Mouse (Mus musculus) embryonic facial prominence, embryonic 14.5 days (tissue): ENCODE results near the gene Sox5. TPM values are rescaled to one million over a fixed set of nuclear protein-coding genes. Genes with fewer than 3 reads are reported as not detected.
A peak's percentile ranks its signal among the peaks of the same experiment; 100 is the strongest.

ENCODE experiments used
- ATAC-seq: fragments of 200-750 bp; cut with Nextera tagmentation; 2 replicates; pipeline ENCODE4 v1.8.0; 2017; ENCODE audit warnings: low read depth, moderate number of reproducible peaks, moderate TSS enrichment
- DNase-seq: peaks from one replicate; pipeline ENCODE4 v3.0.0-alpha.2; 2015; ENCODE audit warnings: low spot score
- H3K27ac ChIP-seq: fragments of 300-500 bp; sonication (generic); replicated peaks from 2 replicates; pipeline ENCODE4 v1.5.1; 2014; ENCODE audit warnings: low read depth, mild to moderate bottlenecking, low read length, moderate library complexity
- H3K27me3 ChIP-seq: fragments of 300-500 bp; sonication (generic); replicated peaks from 2 replicates; pipeline ENCODE4 v1.6.1; 2014; ENCODE audit warnings: low read length; ENCODE audit not compliant: control insufficient read depth, insufficient read depth
- H3K36me3 ChIP-seq: fragments of 300-500 bp; sonication (generic); 2 replicates; pipeline ENCODE4 v1.6.1; 2014; ENCODE audit warnings: low read length, mixed read lengths; ENCODE audit not compliant: control insufficient read depth, insufficient read depth
- H3K4me1 ChIP-seq: fragments of 300-500 bp; sonication (generic); 2 replicates; pipeline ENCODE4 v1.6.1; 2014; ENCODE audit warnings: antibody characterized with exemption, low read length; ENCODE audit not compliant: control insufficient read depth, insufficient read depth
- H3K4me2 ChIP-seq: fragments of 300-500 bp; sonication (generic); 2 replicates; pipeline ENCODE4 v1.6.1; 2014; ENCODE audit warnings: low read depth, mild to moderate bottlenecking, low read length, moderate library complexity, mixed read lengths
- H3K4me3 ChIP-seq: fragments of 300-500 bp; sonication (generic); 2 replicates; pipeline ENCODE4 v1.5.1; 2014; ENCODE audit warnings: low read depth, mild to moderate bottlenecking, low read length
- H3K9ac ChIP-seq: fragments of 300-500 bp; sonication (generic); 2 replicates; pipeline ENCODE4 v1.6.1; 2014; ENCODE audit warnings: low read depth, mild to moderate bottlenecking, low read length, moderate library complexity, mixed read lengths
- H3K9me3 ChIP-seq: fragments of 300-500 bp; sonication (generic); 2 replicates; pipeline ENCODE4 v1.6.1; 2016; ENCODE audit warnings: low read length; ENCODE audit not compliant: control insufficient read depth
- WGBS: fragments of 180-500 bp; shearing (Covaris S2); extraction: QIAGEN DNeasy Blood & Tissue Kit; methylation state at CpG from one replicate; pipeline ENCODE4 v1.1.7; 2014; 5-methylcytosine and 5-hydroxymethylcytosine counted together
- polyA plus RNA-seq: library from polyadenylated mRNA; unstranded; fragments of >200 nt; fragmentation: Nextera tagmentation; extraction: Ambion mirVana; gene quantifications from 2 replicates; pipeline ENCODE4 v1.2.1, GENCODE M21; 2014

The Sox5 gene
- polyA plus RNA-seq, 1 experiment from 2014 or later: 10.8 TPM

DNA sequence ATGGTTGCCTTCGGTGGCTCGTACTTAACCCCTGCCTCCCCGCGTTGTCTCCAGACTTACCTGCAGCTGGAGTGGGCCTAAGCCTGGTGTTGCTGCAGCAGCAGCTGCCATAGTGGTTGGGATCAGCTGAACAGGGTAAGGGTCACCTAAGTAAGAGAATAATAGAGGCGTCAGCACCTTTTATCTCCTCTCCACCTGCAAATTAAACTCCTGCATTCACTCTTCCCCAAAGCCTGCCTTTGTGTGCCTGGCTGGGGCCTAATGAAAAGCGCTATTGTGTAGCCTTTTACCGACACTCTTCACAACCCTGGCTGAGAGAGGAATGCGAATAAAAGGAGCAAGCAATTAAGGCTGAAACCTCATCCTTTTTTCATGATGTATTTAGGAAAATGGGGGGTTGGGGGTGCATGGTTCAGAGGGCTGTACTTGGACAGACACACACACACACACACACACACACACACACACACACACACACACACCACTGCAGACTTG is 840.4 kb downstream of the Sox5 start:
- no peak overlapping the region for H3K4me2 ChIP-seq
- no peaks in the 10 kb centered on the region for H3K9me3 ChIP-seq
- peak; percentile 83; the same call in 1 of the 2 replicates for ATAC-seq
- H3K36me3 ChIP-seq: no peaks in the 10 kb centered on the region
- no peak overlapping the region for H3K9ac ChIP-seq
- H3K27ac ChIP-seq: no peak overlapping the region
- WGBS: 25% methylated on average over 8 of the region's 8 CpGs
- H3K4me1 ChIP-seq: no peaks in the 10 kb centered on the region
- DNase-seq: peak; percentile 52
- no peaks in the 10 kb centered on the region for H3K27me3 ChIP-seq
- H3K4me3 ChIP-seq: no peak overlapping the region

DNA sequence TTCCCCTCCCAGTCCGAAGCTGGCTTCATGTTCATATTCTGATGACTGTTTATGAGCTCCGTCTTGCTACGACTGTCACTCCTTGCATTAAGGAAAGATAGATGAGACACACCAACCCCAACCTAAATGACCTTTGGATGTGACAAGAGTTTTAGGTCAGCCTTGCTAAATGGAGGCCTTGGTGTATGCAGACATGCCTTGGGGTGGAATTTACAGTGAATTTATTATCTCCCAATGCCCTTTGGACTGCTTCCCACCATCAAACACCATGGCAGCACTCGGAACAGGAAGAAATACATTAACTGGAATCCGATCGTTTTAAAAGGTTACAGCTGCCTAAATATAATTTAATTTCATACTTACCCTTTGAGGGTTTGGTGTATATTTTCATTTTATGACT is 858.6 kb downstream of the Sox5 start:
- ATAC-seq: no peak
- Histone ChIP-seq H3K27me3 (no peaks in the 10 kb centered on the region), H3K27ac (no peak overlapping the region), H3K36me3 (no peaks in the 10 kb centered on the region), H3K9me3 (no peaks in the 10 kb centered on the region), H3K4me3 (no peak overlapping the region), H3K4me2 (no peak overlapping the region), H3K4me1 (no peaks in the 10 kb centered on the region; the same call in 1 of the 2 replicates), H3K9ac (no peak overlapping the region)
- no peak for DNase-seq
- 60% methylated on average over 6 of the region's 6 CpGs for WGBS

DNA sequence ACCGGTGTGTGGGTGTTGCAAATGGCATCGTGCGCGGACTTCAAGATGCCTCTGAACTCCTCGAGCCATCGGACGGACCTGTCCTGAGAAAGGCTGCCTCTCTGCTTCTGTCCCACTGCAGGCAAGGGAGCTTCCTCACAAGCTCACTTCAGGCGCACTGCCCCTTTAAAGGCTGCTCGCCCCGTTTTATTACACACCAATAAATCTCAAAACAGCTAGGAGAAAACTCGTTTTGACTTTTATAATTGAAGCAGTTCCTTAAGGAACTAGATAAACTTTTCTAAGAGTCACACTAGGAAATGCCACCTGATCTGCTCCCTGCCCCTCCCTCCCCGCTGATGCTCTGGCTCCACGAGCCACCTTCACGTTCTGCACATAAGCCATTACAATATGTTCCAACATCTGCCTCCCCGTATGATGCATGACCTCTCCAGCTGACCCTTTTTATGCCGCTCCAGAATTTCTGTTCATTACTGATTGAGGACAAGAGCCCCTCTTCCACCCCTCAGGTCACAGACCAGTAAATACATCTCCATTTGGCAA is 863.3 kb downstream of the Sox5 start:
- 70% methylated on average over 16 of the region's 16 CpGs for WGBS
- DNase-seq: no peak
- no peaks in the 10 kb centered on the region for H3K27me3 ChIP-seq
- no peaks in the 10 kb centered on the region for H3K9me3 ChIP-seq
- H3K9ac ChIP-seq: no peak overlapping the region
- H3K4me2 ChIP-seq: no peak overlapping the region
- H3K27ac ChIP-seq: no peak overlapping the region
- H3K36me3 ChIP-seq: no peaks in the 10 kb centered on the region
- ATAC-seq: no peak
- H3K4me3 ChIP-seq: no peak overlapping the region
- no peaks in the 10 kb centered on the region for H3K4me1 ChIP-seq

DNA sequence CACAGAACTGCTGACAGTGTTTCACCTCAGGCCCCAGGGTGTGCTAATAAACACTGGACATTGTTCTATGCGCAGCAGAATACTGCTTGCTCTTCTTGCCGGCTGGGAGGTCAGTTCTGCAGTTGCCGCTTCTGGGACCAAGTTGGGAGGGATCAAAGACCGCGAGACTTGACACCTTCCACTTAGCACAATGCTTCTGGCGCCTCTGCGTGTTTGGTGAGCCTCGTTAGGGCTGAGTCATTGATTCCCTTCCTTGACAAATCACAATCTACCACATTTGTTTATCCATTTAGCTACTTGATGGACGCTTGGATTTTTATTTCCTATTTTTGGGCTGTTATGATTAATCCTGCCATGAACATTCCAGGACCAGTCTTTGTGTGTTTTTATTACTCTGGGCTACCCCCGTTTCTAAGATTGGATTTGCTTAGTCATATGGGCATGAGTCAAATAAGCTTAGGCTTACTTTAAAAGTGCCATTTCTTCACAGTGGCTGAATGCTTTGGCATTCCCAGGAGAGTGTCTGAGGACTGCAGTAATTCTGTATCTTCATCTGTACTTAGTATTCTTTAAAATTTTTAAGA is 865.5 kb downstream of the Sox5 start:
- ATAC-seq: no peak
- Histone ChIP-seq H3K36me3 (no peaks in the 10 kb centered on the region), H3K4me2 (no peak overlapping the region), H3K4me3 (no peak overlapping the region), H3K9me3 (no peaks in the 10 kb centered on the region), H3K4me1 (no peaks in the 10 kb centered on the region), H3K27ac (no peak overlapping the region), H3K27me3 (no peaks in the 10 kb centered on the region), H3K9ac (no peak overlapping the region)
- WGBS: 81% methylated on average over 10 of the region's 10 CpGs
- no peak for DNase-seq

DNA sequence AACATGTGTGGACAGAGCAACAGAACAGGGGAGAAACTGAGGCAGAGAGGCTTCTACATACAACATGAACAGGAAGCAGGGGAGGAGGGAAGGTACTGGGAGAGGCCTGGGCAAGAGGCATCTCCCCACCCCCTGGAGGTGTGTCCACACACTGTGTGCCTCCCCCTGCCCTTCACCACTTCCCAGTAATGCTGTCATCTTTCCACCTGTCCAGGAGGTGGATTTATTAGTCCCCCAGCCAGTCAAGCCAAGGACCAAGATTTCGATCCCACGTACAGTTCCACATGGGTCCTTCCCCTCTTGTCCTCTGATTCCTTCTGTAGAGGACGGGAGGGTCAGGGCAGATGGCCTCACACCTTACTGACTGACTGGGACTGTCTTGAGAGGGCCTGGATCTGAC is 866.1 kb downstream of the Sox5 start:
- Histone ChIP-seq H3K27ac (no peak overlapping the region), H3K4me2 (no peak overlapping the region), H3K9ac (no peak overlapping the region), H3K4me1 (no peaks in the 10 kb centered on the region), H3K36me3 (no peaks in the 10 kb centered on the region), H3K4me3 (no peak overlapping the region), H3K9me3 (no peaks in the 10 kb centered on the region), H3K27me3 (no peaks in the 10 kb centered on the region)
- ATAC-seq (no peak), DNase-seq (no peak)
- 93% methylated on average over 3 of the region's 3 CpGs for WGBS

DNA sequence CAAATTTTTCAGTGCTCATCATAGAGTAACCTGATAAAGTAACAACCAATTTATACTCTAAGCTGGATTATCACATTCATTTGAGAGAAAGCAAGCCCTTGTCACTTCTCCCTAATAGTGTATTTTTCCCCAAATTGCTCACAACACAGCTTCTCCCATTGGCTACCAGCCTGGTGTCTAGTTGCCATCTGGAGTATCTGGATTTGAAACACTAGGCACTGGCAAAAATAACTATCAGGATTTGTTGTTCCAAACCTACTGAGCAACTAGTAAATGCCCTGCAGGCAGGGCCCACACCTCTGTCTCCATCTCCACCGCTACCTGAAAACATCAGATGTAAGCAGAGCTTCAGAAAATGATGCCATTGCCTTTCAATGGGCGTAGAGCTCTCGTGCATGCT is 869.5 kb downstream of the Sox5 start:
- Histone ChIP-seq H3K4me3 (no peak overlapping the region), H3K9ac (no peak overlapping the region), H3K27me3 (no peaks in the 10 kb centered on the region), H3K27ac (no peak overlapping the region), H3K4me2 (no peak overlapping the region), H3K4me1 (no peaks in the 10 kb centered on the region), H3K9me3 (no peaks in the 10 kb centered on the region), H3K36me3 (no peaks in the 10 kb centered on the region)
- 89% methylated on average over 3 of the region's 3 CpGs for WGBS
- no peak for DNase-seq
- no peak for ATAC-seq

DNA sequence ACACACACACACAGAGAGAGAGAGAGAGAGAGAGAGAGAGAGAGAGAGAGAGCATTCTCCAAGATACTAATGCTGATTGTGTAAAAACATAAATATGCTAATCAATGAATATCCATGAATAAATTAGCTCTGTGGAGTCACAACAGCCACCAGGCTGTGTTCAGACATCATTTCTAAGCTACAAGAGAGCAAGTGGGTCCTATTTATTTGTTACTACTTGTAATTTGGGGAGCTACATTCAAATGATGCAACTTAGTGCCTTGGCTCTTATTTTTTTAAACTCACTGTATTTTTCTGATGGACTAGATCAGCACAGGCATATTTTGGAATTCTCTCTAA is 877.1 kb downstream of the Sox5 start:
- H3K9me3 ChIP-seq: no peaks in the 10 kb centered on the region
- no peaks in the 10 kb centered on the region for H3K4me1 ChIP-seq

DNA sequence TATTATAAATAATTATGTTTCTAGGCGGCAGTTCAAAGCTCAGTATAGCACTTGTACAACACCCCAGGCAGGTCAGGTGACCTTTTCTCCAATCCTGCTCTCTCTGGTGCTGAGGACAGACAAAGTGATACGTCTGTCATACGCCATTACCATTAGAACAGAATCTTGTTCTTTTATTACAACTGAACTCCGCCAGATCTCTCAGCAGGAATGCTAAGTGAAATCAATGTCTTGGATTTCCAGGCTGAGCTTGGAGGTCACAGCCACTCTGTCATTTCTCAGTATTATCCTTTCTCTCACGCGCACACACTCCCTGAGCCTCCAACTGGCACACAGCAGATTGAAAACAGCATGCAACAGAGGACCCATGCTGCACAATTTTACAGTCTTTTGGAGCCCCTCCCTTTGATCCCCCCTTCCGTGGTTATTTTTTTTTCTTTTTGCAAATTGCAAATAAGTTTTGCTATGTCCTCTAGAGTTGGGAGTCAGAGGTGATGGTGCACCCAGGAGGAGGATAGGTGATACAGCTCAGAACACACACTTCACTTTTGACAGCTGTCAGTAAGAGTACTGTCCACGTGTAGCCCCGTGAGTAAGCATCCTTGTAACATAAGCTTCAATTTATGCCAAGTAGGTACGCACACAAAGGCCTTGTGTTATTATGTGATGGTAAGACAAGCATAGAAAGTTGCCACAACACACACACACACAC is 877.6 kb downstream of the Sox5 start:
- 66% methylated on average over 10 of the region's 10 CpGs for WGBS
- DNase-seq: no peak

More for the DNA sequence above, 877.1 kb downstream of the Sox5 start:
- Histone ChIP-seq H3K4me3 (no peak overlapping the region), H3K9ac (no peak overlapping the region), H3K36me3 (no peaks in the 10 kb centered on the region), H3K4me2 (no peak overlapping the region), H3K27me3 (no peaks in the 10 kb centered on the region), H3K27ac (no peak overlapping the region)
- DNase-seq (no peak), ATAC-seq (no peak)

DNA sequence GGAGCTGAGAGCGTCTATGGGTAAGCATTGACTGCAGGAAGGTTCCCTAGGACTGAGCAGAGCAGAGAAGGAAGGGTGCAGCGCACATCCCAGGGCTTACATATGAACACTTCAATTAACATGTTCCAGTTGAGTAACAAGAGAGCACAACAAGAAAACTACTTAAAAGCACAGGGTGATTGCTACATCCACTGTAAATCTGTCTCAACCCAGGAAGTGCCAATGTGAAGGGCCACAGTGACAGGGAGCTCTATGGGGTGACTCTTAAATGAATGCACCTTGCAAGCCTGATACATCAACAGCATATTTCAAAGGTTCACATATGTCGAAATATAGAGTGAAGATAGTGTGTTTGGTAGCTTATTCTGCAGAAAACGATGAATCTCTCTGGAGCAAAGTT is 880.9 kb downstream of the Sox5 start:
- Histone ChIP-seq H3K4me3 (no peak overlapping the region), H3K27ac (no peak overlapping the region), H3K4me1 (no peaks in the 10 kb centered on the region), H3K9ac (no peak overlapping the region), H3K4me2 (no peak overlapping the region), H3K36me3 (no peaks in the 10 kb centered on the region), H3K9me3 (no peaks in the 10 kb centered on the region), H3K27me3 (no peaks in the 10 kb centered on the region)
- ATAC-seq: no peak
- 90% methylated on average over 4 of the region's 4 CpGs for WGBS
- DNase-seq: no peak

More for the DNA sequence above, 877.6 kb downstream of the Sox5 start:
- no peak for ATAC-seq
- Histone ChIP-seq H3K27ac (no peak overlapping the region), H3K36me3 (no peaks in the 10 kb centered on the region), H3K4me3 (no peak overlapping the region), H3K9ac (no peak overlapping the region), H3K9me3 (no peaks in the 10 kb centered on the region), H3K27me3 (no peaks in the 10 kb centered on the region), H3K4me2 (no peak overlapping the region), H3K4me1 (no peaks in the 10 kb centered on the region)
